Mouse (Mus musculus): ENCODE measurements around the gene Dusp1.

The Dusp1 gene

DNA sequence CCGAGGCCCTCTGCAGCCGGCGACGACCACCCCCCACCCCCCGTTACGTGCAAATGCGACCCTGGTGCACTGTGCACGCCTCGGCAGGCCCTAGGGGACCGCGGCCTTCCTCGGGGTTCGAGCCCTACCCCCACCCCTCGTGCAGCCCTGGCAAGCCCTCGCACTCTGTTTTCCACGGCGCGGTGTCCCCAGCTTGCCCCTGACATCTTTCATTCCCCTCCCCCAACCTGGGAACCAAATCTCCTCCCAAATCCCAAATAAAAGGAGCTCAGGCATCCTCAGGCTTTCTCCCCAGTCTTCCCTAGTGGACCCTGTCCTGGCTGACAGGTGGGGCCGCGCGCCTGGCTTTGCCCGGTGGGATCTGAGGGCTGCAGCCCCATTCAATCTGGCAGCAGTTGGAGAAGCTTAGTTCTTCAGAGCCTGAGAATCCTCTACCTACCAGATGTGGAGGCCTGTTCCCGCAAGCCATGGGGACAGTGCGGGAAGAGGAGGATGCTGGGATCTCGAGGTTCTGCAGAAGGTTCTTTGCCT lies at the start of gene Dusp1:
TSS of gene Dusp1 (minus strand) at position 478 of the 531 bp plus-strand sequence.
- DNase-seq (ENCODE audit: low spot score in 2 of 2), result no peak

DNA sequence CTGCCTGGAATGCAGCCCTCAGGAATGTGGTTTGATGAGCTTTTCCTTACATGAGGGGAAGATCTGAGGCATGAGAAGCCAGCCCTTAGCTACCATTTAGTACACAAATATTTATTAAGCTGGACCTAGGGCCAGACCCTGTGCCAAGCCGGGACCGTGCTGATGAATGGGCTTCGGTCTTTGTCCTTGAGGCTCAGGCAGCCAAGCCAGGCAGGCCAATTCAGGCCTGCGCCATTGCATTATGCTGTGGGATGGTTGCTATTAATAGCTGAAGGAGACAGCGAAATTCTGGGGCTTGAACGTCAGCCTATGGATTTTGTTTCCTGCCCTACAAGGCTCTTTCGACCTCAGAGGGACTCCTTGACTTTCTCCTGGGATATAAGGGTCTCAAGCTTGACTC lies 49.4 kb upstream of the Dusp1 start:
- DNase-seq (ENCODE audit: low spot score in 2 of 2), result no peak

DNA sequence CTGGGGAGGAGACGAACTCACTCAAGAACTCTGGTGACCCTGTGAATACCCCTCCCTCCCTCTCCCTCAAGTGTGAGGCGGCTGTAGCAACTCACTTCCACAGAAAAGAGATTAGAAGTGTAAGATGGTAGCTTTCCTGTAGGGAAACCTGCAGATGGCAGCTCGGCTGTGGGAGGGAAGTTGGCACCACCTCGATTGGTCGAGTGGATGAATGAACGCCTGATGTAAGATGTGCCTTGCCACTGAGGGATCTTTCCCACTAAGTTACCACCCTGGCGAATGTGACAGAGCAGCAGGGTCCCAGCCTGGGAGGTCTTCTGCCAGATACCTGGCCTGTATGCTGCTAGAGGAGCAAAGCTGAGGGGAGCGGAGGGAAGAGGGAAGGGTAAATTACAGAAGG lies 47.9 kb upstream of the Dusp1 start:
- DNase-seq (ENCODE audit: low spot score in 2 of 2), result peak in 1 of 2 experiments; percentile 86

DNA sequence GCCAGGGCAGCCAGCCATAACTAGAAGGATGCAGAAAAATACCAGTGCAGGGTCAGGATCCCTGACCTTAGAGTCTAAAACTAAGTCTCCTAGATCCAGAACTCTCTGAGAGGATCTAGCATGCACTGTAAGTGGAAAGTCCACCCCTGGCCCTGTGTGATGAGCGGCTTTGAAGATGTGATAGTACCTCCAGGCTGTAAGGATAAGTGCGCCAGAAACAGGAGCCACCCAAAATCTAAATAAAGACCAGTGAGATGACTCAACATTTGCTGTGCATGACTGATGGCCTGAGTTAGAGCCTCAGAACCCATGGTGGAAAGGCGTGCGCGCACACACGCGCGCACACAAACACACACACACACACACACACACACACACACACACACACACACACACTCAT lies 46.9 kb upstream of the Dusp1 start:
- DNase-seq (ENCODE audit: low spot score in 2 of 2), result no peak

DNA sequence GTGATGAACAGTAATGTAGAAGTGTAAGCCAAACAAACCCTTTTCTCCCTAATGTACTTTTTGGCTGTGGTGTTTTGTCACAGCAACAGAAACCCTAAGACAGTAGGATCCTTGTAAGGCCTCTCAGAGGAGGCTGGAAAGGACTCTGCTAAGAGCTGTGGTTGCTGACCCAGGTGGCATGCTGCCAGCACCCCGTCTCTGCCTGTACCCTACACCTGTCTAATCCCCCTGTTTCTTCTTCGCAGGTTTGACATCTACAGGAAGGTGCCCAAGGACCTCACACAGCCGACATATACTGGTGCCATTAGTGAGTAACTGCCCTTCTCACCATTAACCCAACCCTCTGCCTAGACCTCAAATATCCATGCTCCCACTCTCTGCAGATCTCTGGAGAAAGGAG lies 46.4 kb upstream of the Dusp1 start:
- DNase-seq (ENCODE audit: low spot score in 2 of 2), result no peak

DNA sequence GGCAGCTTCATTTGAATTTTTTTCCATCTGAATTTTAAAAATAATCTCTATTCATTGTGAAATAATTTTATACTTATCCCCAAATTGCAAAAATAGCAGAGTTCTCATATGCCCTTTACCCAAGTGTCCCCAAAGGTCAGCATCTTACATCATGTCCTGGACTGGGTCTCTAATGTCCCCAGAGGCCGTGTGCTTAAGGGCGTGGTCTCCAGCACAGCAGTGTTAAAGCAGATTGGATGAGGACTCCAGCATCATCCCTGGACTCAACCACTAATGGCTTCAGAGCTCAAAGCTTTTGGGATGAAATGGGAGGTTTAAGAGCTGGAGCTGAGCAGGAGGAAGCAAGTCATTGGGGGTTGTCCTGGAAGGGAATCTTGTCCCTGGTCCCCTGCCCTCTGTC lies 44.6 kb upstream of the Dusp1 start:
- no peak for DNase-seq (ENCODE audit: low spot score in 2 of 2)

DNA sequence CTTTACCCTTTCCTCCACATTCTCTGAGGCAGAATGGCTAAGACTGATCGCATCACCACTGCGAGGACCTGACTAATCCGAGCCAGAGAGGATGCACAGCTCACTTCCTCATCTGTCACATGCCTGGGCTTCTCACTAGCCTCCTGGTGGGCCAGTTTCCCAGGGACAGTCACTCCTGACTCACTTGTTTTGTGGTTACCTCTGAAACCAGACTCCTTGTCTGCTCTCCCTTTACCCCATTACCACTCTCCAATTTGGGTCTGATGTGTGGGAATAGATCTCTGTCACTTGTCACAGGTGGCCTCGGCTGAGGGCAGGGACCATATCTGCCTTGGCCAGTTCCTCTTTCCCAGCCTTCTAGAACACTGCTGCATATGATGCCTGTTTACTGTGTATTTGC lies 43.7 kb upstream of the Dusp1 start:
- DNase-seq (ENCODE audit: low spot score in 2 of 2), result no peak

DNA sequence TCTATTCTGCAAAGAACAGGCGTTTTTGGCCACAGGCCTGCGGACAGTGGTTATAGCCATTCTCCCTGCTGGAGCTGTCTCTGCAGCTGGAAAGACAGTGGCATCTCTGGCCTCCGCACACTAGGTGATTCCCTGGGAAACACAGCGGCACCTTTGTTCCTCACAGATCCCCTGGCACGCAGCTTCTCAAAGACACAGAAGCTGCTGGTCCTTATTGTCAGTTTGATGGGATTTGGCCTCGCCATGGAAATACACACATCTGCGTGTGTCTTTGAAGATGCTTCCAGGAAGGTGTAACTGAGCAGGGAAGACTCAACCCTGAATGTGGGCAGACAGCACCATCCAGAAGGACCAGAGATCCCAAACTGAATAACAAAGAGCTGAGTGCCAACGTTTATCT lies 41.4 kb upstream of the Dusp1 start:
- DNase-seq (ENCODE audit: low spot score in 2 of 2), result no peak

DNA sequence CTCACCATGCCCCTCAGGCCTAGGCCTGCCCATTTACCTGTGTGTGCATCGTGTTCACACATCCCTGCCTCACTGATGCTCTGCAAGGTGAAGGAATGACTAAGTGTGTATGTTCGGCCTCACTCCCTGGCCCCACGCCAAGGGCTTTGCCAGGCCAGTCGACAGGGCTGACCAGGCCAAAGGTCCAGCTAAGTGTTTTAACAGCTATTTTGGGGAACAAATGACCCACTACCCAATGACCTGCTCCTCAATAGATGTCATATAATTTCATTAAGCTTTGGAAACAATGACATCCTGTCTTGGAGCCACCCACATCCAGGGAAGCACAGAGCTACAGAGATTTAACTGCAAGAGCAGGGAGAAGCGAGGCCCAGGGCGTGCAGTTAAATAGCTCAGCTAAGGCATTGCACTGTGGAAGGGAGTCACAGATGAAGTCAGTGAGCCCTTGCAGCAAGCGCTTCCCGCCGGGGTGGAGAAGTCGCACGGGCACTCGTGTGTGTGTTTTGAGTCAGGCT lies 40.5 kb upstream of the Dusp1 start:
- no peak for DNase-seq (ENCODE audit: low spot score in 2 of 2)

DNA sequence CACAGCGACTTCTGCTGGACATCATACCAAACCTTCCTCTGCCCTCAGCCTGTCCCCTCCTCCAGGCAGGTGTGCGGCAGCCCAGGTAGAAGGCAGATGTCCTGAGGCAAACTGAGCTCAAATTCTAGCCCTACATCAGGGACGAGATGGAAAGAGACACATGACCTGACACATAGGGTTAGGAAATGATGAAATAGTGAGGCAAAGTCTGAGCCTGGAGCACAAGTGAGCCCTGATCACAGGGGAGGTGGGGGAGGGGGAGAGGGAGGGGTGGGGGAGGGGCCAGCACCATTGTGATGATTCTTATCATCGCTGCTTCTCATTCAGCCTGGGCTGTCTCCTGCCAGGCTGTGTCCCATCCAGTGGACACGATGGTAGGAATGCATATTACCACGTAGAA lies 40.0 kb upstream of the Dusp1 start:
- no peak for DNase-seq (ENCODE audit: low spot score in 2 of 2)

DNA sequence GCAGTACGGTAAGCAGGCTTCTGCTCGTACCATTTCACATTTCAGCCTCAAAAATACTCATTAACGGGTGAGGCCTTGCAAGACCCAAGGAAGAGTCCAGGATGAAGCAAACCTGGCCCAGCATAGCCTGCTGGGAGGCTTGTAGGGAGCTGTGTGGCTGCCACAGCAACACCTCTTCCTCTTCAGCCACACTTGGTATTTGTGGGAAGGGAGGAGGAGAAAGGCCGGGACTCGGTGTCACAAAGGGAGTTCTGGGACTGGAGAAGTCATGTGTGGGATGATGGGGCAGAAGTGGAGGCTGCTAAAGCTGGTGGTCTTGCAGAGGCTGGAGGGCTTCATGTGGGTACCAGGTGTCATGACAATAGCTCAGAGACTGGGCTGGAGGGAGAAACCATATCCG lies 39.6 kb upstream of the Dusp1 start:
- DNase-seq (ENCODE audit: low spot score in 2 of 2), result no peak

DNA sequence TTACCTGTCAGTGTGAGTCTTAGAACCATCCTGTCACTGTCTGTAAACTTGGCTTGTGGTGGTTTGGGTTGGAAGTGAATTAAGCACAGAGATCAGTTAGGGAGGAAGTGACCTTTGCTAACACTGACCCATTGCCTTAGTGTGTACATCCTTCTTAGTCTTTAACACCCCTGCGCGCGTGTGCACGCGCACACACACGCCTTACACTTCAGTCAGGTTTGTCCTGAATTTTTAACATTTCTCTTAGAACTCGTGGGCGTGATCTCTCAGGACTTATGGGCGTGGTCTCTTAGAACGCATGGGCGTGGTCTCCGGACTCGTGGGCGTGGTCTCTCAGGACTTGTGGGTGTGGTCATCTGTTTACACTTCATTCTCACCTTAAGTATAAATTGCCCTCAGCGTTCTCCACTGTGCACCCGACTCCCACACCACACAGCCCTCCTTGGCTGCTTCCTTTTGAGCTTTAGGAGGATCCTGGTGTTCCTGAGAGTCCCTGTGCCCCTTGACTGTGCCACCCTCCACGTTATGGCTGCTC lies 39.1 kb upstream of the Dusp1 start:
- no peak for DNase-seq (ENCODE audit: low spot score in 2 of 2)

DNA sequence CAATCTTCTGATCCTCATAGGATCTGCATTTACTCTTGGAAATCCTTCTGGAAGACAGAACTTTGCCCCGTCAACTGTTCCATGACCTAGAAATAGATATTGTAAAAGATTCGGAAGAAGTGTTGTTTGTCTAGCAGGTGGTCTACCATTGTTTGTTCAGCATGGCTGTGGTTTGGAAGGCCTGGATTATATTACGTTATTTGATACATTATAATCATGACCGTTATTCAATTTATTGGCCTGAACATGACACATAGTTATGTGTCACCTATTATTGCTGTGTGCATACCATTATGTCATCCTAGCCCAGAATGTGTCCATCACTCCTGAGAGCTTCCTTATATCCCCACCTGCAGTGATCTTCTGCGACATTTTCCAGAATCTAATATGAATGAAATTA lies 36.9 kb upstream of the Dusp1 start:
- no peak for DNase-seq (ENCODE audit: low spot score in 2 of 2)

DNA sequence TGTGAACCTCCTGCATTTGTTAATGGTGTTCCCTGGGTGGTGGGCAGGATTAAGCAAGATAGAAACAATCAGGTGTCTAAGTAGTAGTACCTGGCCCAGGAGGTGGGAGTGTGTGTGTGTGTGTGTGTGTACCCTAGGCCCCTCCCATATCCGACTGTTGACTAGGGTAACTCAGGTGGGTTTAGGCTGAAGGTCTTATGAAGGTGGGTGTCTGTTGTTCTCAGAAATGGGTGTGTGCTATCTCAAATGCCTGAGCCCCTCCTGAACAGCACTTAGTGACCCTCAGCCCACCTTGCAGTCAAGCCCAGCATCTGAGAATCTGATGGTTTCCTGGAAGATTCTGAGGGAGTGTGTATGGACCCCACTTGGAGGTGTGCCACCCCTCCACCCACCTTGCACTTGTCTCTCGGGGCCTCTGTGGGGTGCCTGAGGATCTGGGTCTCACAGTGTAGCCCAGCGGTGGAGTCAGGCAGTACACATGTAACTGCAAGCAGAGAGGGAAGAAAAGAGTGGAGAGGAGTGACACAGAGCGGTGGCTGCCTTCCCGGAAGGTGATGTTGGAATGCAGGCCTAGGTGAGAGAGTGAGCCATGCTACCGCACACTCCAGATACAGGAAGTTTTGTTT lies 35.0 kb upstream of the Dusp1 start:
- no peak for DNase-seq (ENCODE audit: low spot score in 2 of 2)

DNA sequence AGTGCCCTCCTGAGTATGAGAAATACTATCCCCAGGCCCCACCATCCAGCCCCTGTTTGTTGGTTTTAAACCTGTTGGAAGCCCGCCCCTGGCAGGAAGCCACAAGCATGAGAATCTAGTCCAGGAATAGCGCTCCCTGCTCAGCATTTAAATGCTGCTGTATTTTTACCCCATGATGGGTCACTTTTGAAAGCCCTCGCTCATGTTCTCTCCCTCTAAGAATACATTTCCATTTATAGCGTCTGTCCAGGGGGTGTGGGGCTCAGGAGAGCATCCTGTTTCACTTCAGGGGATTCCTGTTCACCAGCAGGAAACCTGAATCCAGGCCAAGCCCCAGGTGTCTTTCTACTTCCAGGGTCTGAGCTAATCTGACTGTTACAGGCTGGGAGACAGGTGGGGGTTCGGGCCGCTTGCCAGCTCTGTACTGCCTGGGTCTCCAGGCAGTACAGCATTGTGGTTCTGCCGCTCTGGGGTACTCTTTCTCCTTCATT lies 34.3 kb upstream of the Dusp1 start:
- DNase-seq (ENCODE audit: low spot score in 2 of 2), result peak in 1 of 2 experiments; percentile 65

DNA sequence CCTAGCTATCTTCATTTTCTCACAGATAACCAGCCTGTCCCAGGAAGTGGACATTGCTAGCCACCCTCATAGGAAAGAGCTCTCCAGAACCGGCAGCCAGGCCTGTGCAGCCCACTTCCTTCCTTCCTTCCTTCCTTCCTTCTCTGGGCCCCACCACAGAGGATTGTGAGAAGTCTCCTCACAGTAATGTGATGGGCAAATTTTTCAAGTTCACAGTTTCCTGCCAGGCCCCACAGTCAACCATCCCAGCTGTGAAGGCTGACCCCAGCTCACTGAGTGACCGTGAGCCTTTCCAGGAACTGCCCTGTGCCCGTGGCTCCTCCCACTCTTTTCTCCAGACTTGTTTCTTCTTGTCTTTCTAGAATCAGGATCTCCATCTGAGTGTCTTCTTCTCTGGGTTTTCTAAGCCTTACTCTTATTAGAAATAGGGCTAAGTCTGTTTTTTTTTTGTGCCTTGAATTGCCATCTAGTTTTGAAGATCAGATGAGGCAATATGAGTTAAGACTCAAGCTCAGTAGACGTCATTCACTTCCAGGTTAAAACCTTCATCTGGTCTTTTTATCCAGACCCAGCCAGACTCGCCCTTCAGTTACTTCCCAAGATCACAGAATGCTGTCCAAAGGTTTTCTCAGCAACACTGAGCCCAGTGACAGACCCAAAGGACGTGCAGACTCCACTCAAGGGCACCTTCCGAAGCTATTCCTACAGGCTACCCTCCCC lies 33.7 kb upstream of the Dusp1 start:
- no peak for DNase-seq (ENCODE audit: low spot score in 2 of 2)

DNA sequence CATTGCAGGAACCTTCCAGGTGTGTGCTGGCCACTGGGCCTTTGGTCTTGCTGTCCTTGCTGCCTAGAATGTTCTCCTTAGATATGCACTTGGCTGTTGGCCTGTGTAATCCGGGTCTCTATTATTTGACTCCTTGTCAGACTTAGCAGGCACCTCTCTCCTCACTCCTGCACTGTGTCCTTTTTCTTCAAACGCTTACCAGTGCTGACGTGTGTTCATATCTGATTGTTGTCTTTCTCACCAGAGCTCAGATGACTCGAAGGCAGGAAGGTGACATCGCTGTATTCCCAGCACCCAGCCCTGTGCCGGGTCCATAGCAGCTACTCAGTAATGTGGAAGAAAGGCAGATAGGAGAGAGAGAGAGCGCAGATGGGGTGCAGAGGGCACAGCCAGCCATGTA lies 33.0 kb upstream of the Dusp1 start:
- no peak for DNase-seq (ENCODE audit: low spot score in 2 of 2)

DNA sequence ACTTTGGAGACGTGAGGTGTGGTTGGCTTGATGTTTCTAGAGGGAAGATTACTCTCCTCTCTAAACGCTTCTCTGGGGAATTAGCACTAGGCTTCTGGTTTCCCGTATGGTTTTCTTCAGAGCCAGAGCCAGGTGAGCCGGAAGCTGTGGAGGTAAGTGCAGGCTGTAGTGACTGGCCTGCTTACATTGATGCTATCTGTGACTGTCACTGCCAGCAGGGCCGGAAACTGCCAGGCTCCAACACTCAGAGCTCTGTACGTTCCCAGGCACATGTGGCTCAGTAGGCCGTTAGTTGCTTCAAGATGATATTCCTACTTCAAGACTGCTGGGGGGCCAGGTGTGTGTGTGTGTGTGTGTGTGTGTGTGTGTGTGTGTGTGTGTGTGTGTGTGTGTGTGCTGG lies 32.2 kb upstream of the Dusp1 start:
- no peak for DNase-seq (ENCODE audit: low spot score in 2 of 2)

DNA sequence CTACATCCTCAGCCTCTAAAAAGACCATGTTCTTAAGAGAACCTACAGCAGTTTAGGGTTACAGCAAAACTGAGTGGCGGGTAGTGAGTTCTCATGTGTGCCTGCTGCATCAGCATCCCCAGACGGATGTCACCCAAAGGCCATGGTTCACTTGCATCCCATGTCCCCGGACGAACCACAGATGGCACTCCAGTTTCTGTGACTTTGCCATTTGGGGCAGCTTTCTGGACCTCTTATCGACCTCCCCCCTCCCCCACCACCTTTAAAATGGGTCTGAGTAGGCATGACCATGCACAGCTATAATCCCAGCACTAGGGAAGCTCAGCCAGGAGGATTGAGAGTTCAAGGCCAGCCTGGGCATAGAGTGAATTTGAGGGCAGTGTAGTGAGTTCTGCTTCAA lies 31.3 kb upstream of the Dusp1 start:
- no peak for DNase-seq (ENCODE audit: low spot score in 2 of 2)

DNA sequence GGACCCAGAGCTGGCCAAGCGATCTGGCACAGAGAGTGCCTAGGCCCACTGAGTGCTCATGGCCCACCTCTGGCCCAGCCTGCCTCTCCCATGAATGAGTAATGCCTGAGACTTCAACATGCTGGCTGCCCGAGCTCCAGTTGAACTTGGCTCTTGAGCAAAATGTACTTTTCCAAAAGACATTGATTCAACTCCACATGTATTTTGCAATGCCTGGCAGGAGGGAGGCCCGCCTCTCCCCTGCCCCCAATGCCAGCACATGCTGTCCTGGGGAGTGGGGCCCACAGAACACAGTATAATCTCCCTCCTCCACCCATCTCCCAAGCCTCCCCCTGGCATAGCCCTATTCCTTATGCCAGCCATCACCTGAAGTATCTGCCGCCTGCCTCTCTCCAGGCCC lies 30.6 kb upstream of the Dusp1 start:
- no peak for DNase-seq (ENCODE audit: low spot score in 2 of 2)

DNA sequence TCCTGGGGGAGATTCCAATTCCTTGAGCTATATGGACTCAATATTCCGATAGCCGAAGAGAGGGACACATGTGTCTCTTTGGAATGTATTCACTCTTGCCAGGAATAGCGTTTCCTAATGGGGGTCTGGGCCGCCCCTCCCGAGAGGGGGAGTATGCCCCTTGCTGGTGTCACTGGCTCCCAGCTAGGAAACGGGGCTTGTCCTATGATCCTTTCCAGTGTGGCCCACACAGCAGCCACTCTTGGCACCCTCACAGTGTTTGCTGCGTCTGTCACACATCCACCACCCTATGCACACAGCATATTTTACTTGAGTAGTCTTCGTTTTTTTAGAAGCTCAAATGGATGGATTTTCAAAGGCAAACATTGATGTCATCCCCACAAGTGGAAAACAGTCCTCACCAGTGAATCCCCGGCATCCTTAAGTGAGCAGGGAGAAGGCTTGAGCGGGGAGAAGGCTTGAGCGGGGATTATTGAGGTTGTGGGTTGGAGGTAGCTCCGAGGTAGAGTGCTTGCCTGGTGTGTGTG lies 26.1 kb upstream of the Dusp1 start:
- no peak for DNase-seq (ENCODE audit: low spot score in 2 of 2)

DNA sequence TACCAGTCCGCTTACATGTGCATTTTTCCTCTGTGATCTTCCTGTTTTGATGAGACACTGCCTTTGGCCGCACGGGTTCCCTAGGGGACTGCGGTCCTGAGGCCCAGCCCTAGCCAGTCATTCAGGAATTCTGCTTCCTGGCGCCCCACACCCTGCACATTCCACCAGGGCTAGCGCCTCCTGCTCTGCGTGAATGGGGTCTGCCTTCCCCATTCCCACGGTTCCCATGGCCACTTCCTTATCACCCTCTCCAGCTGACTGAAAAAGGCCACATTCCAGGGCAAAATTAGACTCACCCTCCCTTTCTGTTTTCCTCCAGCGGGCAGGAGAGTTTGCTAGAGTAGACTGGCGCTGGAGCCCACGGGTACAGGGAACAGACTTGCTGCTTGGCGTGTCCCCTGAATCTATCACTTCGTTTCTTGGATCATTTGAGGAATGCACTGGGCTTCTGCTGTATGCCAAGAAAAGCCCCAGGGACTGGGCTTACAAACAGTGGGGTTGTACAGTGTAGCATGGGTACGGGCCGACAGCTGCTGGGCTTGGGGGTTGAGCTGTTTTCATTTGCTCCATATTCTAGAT lies 22.7 kb upstream of the Dusp1 start:
- no peak for DNase-seq (ENCODE audit: low spot score in 2 of 2)

All from left cerebral cortex, adult 9 months (tissue).